Mouse (Mus musculus) hindbrain, postnatal 0 days (tissue): Measurements from ENCODE around the gene Exoc5. TPM values are rescaled to one million over a fixed set of nuclear protein-coding genes. Genes with fewer than 3 reads are reported as not detected.

Experiments used
- ATAC-seq: fragments of 200-750 bp; cut with Nextera tagmentation; 2 replicates; pipeline ENCODE4 v1.8.0; 2017; ENCODE audit warnings: mild to moderate bottlenecking, moderate TSS enrichment, moderate library complexity
- DNase-seq: peaks from one replicate; pipeline ENCODE4 v3.0.0-alpha.2; 2015; ENCODE audit warnings: low spot score
- H3K27ac ChIP-seq: fragments of 300-500 bp; sonication (generic); 2 replicates; pipeline ENCODE4 v1.5.1; 2014; ENCODE audit warnings: mild to moderate bottlenecking
- H3K27me3 ChIP-seq: fragments of 300-500 bp; sonication (generic); 2 replicates; pipeline ENCODE4 v1.6.1; 2014; ENCODE audit warnings: low read length, mixed read lengths; ENCODE audit not compliant: insufficient read depth
- H3K36me3 ChIP-seq: fragments of 300-500 bp; sonication (generic); 2 replicates; pipeline ENCODE4 v1.6.1; 2014; ENCODE audit warnings: low read length, mixed read lengths; ENCODE audit not compliant: insufficient read depth
- H3K4me1 ChIP-seq: fragments of 300-500 bp; sonication (generic); 2 replicates; pipeline ENCODE4 v1.6.1; 2014; ENCODE audit warnings: antibody characterized with exemption, low read length, mixed read lengths; ENCODE audit not compliant: insufficient read depth
- H3K4me2 ChIP-seq: fragments of 300-500 bp; sonication (generic); 2 replicates; pipeline ENCODE4 v1.6.1; 2014; ENCODE audit warnings: low read depth, mild to moderate bottlenecking, low read length, moderate library complexity, mixed read lengths
- H3K4me3 ChIP-seq: fragments of 300-500 bp; sonication (generic); 2 replicates; pipeline ENCODE4 v1.5.1; 2014; ENCODE audit warnings: low read length
- H3K9ac ChIP-seq: fragments of 300-500 bp; sonication (generic); replicated peaks from 2 replicates; pipeline ENCODE4 v1.6.1; 2014; ENCODE audit warnings: mild to moderate bottlenecking, low read length, moderate library complexity, mixed read lengths
- H3K9me3 ChIP-seq: fragments of 300-500 bp; sonication (generic); 2 replicates; pipeline ENCODE4 v1.6.1; 2016; ENCODE audit warnings: low read length, mixed read lengths
- CTCF ChIP-seq: IDR thresholded peaks from 2 replicates; pipeline ENCODE4 v1.5.1; 2016; ENCODE audit warnings: antibody characterized with exemption, control low read depth, low read depth
- WGBS: fragments of 180-500 bp; shearing (Covaris S2); extraction: QIAGEN DNeasy Blood & Tissue Kit; methylation state at CpG from one replicate; pipeline ENCODE4 v1.1.7; 2014; 5-methylcytosine and 5-hydroxymethylcytosine counted together
- polyA plus RNA-seq: library from polyadenylated mRNA; unstranded; fragments of >200 nt; fragmentation: Nextera tagmentation; extraction: Ambion mirVana; gene quantifications from 2 replicates; pipeline ENCODE4 v1.2.1, GENCODE M21; 2015
- total RNA-seq: library from RNA; depleted of rRNA; stranded (reverse); fragments of >200 nt; gene quantifications from 2 replicates; pipeline ENCODE4 v1.2.3, GENCODE M21; 2014

Gene Exoc5
- total and polyA plus RNA-seq, 2 experiments from 2014 or later = 46.4 to 64.7 TPM

DNA sequence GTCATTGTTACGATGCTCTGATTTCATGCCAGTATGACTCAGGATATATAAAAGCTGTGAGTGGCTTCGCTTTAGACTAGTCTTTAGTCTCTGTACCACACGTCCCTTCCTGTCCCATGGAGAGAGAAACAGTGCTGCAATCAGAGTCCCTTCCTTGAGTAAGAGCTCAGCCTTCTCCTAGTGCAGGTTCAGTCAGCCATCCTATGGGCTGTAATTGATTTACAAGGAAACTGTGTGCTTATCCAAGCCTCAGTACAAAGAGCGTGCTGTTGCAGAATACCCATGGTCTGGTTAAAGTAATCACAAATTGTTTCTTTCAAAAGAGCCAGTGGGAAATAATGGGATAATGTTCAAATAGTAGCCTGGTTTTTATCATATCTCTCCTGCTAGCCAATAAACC lies 20.1 kb upstream of the Exoc5 start:
- H3K9ac ChIP-seq = no peak overlapping the region
- no peak for TF ChIP-seq CTCF
- H3K27ac ChIP-seq = no peak overlapping the region
- H3K36me3 ChIP-seq = peaks cover 3% of the 10 kb centered on the region
- no peaks in the 10 kb centered on the region for H3K4me1 ChIP-seq
- no peaks in the 10 kb centered on the region for H3K9me3 ChIP-seq
- H3K4me2 ChIP-seq = no peak overlapping the region
- no peaks in the 10 kb centered on the region for H3K27me3 ChIP-seq
- DNase-seq (no peak), ATAC-seq (no peak)
- no peak overlapping the region for H3K4me3 ChIP-seq
- 86% methylated on average over 4 of the region's 4 CpGs for WGBS

DNA sequence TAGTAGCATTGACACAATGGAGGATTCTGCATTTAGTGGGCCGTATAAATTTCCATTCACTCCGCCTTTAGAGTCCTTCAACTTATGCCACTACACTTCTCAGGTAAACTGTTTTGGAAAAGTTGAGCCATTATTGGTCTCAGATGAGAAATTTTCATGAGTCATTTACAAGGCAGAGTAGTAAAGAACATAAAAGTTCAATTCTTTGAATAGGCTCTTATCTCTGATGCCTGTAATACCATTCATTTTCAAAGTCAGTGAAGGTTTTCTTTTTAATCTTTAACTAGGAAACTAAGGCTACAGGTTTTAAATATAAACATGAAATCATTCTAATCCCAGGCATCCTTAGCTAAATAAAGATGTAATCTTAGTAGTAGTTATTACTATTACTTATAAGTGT lies 12.4 kb upstream of the Exoc5 start:
- H3K9ac ChIP-seq = no peak overlapping the region
- DNase-seq (no peak), ATAC-seq (no peak)
- H3K4me2 ChIP-seq = no peak overlapping the region
- H3K27ac ChIP-seq = no peak overlapping the region
- no peak overlapping the region for H3K4me3 ChIP-seq
- no peak for TF ChIP-seq CTCF
- H3K36me3 ChIP-seq = peaks cover 10% of the 10 kb centered on the region
- no peaks in the 10 kb centered on the region for H3K9me3 ChIP-seq
- WGBS = 96% methylated on average over 2 of the region's 2 CpGs
- H3K4me1 ChIP-seq = no peaks in the 10 kb centered on the region
- H3K27me3 ChIP-seq = no peaks in the 10 kb centered on the region

DNA sequence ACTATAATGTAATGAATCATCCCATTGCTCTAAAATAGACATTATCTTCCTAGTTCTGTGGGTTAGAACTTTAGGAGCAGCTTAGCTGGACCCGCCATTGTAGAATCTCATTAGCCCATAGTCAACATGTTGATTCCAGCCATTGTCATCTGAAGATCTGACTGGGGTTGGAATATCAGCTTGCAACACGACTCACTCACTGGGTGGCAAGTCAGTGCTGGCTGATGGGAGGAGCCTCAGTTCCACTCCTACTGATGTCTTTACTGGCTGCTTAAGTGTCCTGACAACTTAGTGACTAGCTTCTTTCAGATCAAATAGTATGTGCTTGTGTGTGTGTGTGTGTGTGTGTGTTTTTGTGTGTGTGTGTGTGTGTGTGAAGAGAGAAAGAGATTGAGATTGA lies 7.9 kb upstream of the Exoc5 start:
- ATAC-seq = no peak
- 79% methylated on average over 2 of the region's 2 CpGs for WGBS
- no peak overlapping the region for H3K4me3 ChIP-seq

DNA sequence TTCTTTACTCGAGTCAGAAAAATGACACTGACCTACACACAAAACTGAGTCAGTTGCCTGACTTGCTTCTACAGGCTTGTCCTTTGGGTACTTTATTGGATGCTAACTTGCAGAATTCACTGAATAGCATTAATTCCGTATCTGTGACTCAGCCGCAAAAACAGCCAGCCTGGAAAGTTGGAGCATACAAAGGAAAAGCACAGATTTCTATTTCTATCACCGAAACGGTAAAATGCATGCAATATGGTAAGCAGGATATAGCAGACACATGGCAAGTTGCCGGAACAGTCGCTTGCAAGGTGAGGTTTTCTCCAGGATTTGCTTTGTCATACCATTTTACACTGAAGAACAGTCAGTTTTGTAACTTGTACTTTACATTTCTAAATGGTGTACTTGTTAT lies 7.4 kb upstream of the Exoc5 start:
- Histone ChIP-seq H3K9ac (no peak overlapping the region), H3K4me3 (no peak overlapping the region), H3K27me3 (no peaks in the 10 kb centered on the region), H3K4me2 (no peak overlapping the region), H3K9me3 (no peaks in the 10 kb centered on the region), H3K4me1 (no peaks in the 10 kb centered on the region), H3K27ac (no peak overlapping the region), H3K36me3 (peaks cover 15% of the 10 kb centered on the region; the same call in 1 of the 2 replicates)
- ATAC-seq (no peak), DNase-seq (no peak)
- WGBS = 96% methylated on average over 7 of the region's 7 CpGs
- TF ChIP-seq CTCF = no peak

More for the DNA sequence above, 7.9 kb upstream of the Exoc5 start:
- Histone ChIP-seq H3K9ac (no peak overlapping the region), H3K4me2 (no peak overlapping the region), H3K9me3 (no peaks in the 10 kb centered on the region), H3K4me1 (no peaks in the 10 kb centered on the region), H3K27me3 (no peaks in the 10 kb centered on the region), H3K36me3 (peaks cover 15% of the 10 kb centered on the region; the same call in 1 of the 2 replicates), H3K27ac (no peak overlapping the region)
- no peak for TF ChIP-seq CTCF
- DNase-seq = no peak

DNA sequence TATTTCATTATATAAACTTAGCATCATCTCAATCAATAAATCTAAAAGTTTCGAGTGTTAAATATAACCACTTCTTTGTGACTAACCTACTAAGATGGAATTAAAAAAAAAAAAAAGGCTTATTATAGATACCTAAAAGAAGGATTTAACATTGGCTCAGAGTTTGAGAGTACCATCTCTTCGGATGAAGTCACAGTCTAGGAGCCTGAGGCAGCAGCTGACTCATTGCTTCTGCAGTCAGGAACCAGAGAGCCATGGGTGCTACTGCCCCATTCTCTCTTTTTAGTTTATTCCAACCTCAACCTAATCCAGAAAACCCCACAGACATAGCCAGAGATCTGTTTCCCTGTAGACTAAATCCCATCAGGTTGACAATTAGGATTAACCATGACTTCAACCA lies 6.4 kb upstream of the Exoc5 start:
- H3K9me3 ChIP-seq = no peaks in the 10 kb centered on the region
- no peak for TF ChIP-seq CTCF
- no peak overlapping the region for H3K27ac ChIP-seq
- ATAC-seq (no peak), DNase-seq (no peak)
- peaks cover 2% of the 10 kb centered on the region for H3K4me1 ChIP-seq
- H3K36me3 ChIP-seq = peaks cover 11% of the 10 kb centered on the region; the same call in 1 of the 2 replicates
- H3K4me3 ChIP-seq = no peak overlapping the region
- H3K9ac ChIP-seq = no peak overlapping the region
- no peak overlapping the region for H3K4me2 ChIP-seq
- WGBS = 91% methylated on average over 2 of the region's 2 CpGs
- no peaks in the 10 kb centered on the region for H3K27me3 ChIP-seq

DNA sequence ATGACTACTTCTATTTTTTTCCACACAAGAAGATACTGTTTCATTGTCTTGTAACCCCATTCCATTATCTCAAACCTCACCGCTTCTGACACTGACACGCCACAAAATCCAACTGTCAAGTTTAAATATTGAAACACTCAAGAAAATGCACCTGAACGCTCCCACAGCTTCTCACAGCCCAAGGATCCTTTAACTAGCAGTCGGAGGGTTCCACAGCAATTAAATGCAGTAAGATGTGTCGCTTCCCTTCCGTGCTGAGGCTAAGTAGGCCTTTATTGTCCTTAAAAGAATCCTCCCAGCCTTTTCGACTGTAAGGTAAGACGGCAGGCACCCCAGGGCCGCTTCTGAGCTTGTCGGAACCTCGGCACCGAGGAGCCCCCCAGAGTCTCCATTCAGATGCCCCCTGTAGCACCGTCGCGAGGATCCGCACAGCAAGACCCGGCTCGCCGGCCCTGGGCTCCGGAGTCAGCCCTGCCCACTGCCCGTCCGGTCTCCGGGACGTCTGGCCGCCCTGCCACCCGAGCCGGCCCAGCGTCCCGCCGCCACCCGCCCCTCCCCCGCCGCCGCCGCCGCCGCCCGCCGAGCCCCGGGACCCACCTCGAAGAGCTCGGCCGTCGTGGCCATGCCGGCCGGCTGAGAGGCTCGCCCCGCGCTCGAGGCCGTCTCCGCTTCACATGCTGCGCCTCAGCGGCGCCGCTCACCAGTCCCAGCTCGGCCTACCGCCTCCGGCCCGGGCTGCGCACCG lies 752 bp downstream of the Exoc5 start, which contains the start of gene Ap5m1:
TSS of gene Ap5m1 (plus strand) at position 569 of the 745 bp plus-strand sequence.
- H3K9ac ChIP-seq = peak within 1 kb of the TSS; percentile 94
- peak within 1 kb of the TSS; percentile 77 for H3K4me2 ChIP-seq
- H3K27ac ChIP-seq = peak within 1 kb of the TSS; percentile 99
- ATAC-seq (peak; percentile 50), DNase-seq (peak; percentile 46)
- no peak for TF ChIP-seq CTCF
- peak within 1 kb of the TSS; percentile 95 for H3K4me3 ChIP-seq
- H3K9me3 ChIP-seq = no peaks in the 10 kb centered on the region
- H3K27me3 ChIP-seq = no peaks in the 10 kb centered on the region
- H3K4me1 ChIP-seq = peaks cover 16% of the 10 kb centered on the region
- H3K36me3 ChIP-seq = no peaks in the 10 kb centered on the region
- under 1% methylated on average over 54 of the region's 62 CpGs for WGBS

DNA sequence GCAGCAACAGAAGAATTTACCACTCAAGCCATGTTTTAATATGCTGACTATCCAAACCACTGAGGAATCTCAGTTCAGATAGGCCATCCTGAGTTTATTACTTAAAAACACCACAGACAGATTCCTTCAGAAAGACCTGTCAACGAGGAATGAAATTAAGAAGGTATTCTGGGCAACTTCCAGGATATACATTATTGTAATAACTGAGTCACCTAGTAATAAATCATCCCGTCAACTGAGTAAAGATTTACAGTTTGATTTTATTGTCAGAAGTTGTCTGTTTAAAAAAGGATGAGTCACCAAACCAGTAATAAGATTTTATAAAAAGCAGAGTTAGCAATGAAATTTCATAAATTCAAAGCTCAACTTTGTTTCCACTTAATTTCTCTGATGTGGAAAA lies 2.6 kb downstream of the Exoc5 start:
- Histone ChIP-seq H3K9me3 (no peaks in the 10 kb centered on the region), H3K9ac (no peak overlapping the region), H3K4me1 (peaks cover 16% of the 10 kb centered on the region), H3K27ac (no peak overlapping the region), H3K27me3 (no peaks in the 10 kb centered on the region), H3K4me2 (peak overlapping the region; percentile 69), H3K36me3 (no peaks in the 10 kb centered on the region), H3K4me3 (no peak overlapping the region)
- no peak for TF ChIP-seq CTCF
- ATAC-seq (no peak), DNase-seq (no peak)
- whole genome bisulfite sequencing = 74% methylated on average over 2 of the region's 2 CpGs
